Mouse (Mus musculus) kidney, postnatal 0 days (tissue): ENCODE results near the gene Bcl2l12. TPM values are rescaled to one million over a fixed set of nuclear protein-coding genes. Genes with fewer than 3 reads are reported as not detected.

Experiments used
- ATAC-seq: fragments of 200-750 bp; cut with Nextera tagmentation; replicated peaks from 2 replicates; pipeline ENCODE4 v1.8.0; 2017; ENCODE audit warnings: low read depth, moderate number of reproducible peaks, moderate TSS enrichment, moderate library complexity; ENCODE audit not compliant: low FRiP score
- DNase-seq: peaks from one replicate; pipeline ENCODE4 v3.0.0-alpha.2; 2016; ENCODE audit warnings: low spot score
- H3K27ac ChIP-seq: fragments of 300-500 bp; sonication (generic); 2 replicates; pipeline ENCODE4 v1.5.1; 2014; ENCODE audit warnings: mild to moderate bottlenecking
- H3K27me3 ChIP-seq: fragments of 300-500 bp; sonication (generic); 2 replicates; pipeline ENCODE4 v1.6.1; 2014; ENCODE audit warnings: low read length, mixed read lengths; ENCODE audit not compliant: insufficient read depth
- H3K36me3 ChIP-seq: fragments of 300-500 bp; sonication (generic); 2 replicates; pipeline ENCODE4 v1.6.1; 2014; ENCODE audit warnings: low read length, mixed read lengths; ENCODE audit not compliant: insufficient read depth
- H3K4me1 ChIP-seq: fragments of 300-500 bp; sonication (generic); replicated peaks from 2 replicates; pipeline ENCODE4 v1.6.1; 2014; ENCODE audit warnings: antibody characterized with exemption, low read length, mixed read lengths; ENCODE audit not compliant: insufficient read depth
- H3K4me2 ChIP-seq: fragments of 300-500 bp; sonication (generic); 2 replicates; pipeline ENCODE4 v1.6.1; 2014; ENCODE audit warnings: mild to moderate bottlenecking, low read length, moderate library complexity, mixed read lengths
- H3K4me3 ChIP-seq: fragments of 300-500 bp; sonication (generic); replicated peaks from 2 replicates; pipeline ENCODE4 v1.5.1; 2014; ENCODE audit warnings: low read depth, low read length
- H3K9ac ChIP-seq: fragments of 300-500 bp; sonication (generic); 2 replicates; pipeline ENCODE4 v1.6.1; 2014; ENCODE audit warnings: low read depth, low read length
- H3K9me3 ChIP-seq: fragments of 300-500 bp; sonication (generic); replicated peaks from 2 replicates; pipeline ENCODE4 v1.6.1; 2016; ENCODE audit warnings: low read length, inconsistent platforms, mixed read lengths
- CTCF ChIP-seq: IDR thresholded peaks from 2 replicates; pipeline ENCODE4 v1.5.1; 2016; ENCODE audit warnings: antibody characterized with exemption, low read depth, mild to moderate bottlenecking, moderate library complexity
- WGBS: fragments of 180-500 bp; shearing (Covaris S2); extraction: QIAGEN DNeasy Blood & Tissue Kit; methylation state at CpG from one replicate; pipeline ENCODE4 v1.1.7; 2014; 5-methylcytosine and 5-hydroxymethylcytosine counted together
- polyA plus RNA-seq: library from polyadenylated mRNA; unstranded; fragments of >200 nt; fragmentation: Nextera tagmentation; extraction: Ambion mirVana; gene quantifications from 2 replicates; pipeline ENCODE4 v1.2.1, GENCODE M21; 2015

The Bcl2l12 gene
- 42.8 and 43.4 TPM in 2 replicates for polyA plus RNA-seq

DNA sequence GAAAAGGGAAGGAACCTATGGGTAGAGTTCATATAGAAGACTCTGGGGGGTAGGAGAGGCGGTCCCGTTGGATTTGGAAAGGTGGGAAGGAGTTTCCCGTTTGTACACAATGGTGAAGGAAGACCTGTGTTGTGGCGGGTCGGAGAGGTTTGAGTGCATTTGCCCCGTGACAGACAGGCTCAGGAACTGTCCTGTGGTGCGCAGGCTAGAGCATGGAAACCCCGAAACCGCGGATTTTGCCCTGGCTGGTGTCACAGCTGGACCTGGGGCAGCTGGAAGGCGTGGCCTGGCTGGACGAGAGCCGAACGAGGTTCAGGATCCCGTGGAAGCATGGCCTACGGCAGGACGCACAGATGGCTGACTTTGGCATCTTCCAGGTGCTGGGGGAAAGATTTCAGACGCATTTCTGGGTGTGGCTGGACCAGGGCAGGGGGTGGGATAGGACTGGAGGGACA is at the start of gene Bcl2l12:
TSS of gene Bcl2l12 (minus strand) at position 212 of the 455 bp plus-strand sequence.
- H3K27ac ChIP-seq: peak within 1 kb of the TSS; percentile 90
- H3K4me2 ChIP-seq: peak within 1 kb of the TSS; percentile 87
- no peak for TF ChIP-seq CTCF
- peaks cover 15% of the 10 kb centered on the region for H3K4me1 ChIP-seq
- peaks cover 37% of the 10 kb centered on the region for H3K36me3 ChIP-seq
- ATAC-seq (0 out of 2 replicates have a peak, but pooled peaks have one; percentile 15), DNase-seq (peak; percentile 53)
- WGBS: under 1% methylated on average over 18 of the region's 18 CpGs
- H3K27me3 ChIP-seq: no peaks in the 10 kb centered on the region
- no peaks in the 10 kb centered on the region for H3K9me3 ChIP-seq
- peak within 1 kb of the TSS; percentile 68 for H3K4me3 ChIP-seq
- peak within 1 kb of the TSS; percentile 77 for H3K9ac ChIP-seq

DNA sequence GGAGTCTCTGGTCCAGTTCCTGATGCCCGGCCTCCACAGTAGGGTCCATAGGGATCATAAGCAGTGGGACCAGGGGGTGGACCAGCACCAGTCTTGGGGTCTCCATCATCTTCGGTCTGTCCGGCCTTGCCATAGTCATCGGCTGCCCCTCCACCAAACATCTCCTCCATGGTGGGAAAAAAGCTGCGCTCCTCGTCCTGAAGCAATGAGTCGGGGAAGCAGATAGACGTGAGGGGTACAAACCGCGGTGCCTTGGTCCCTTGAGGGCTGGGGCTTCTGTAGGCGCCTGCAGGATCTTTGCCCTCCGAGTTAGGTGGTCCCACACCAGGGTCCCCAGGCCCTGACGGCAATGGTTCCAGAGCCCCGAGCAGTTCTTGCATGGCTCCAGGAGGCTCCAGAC is 49.0 kb upstream of the Bcl2l12 start:
- TF ChIP-seq CTCF: no peak
- WGBS: 95% methylated on average over 14 of the region's 14 CpGs
- H3K27ac ChIP-seq: no peak overlapping the region
- H3K9ac ChIP-seq: no peak overlapping the region
- H3K4me3 ChIP-seq: no peak overlapping the region
- peaks cover 58% of the 10 kb centered on the region for H3K36me3 ChIP-seq
- DNase-seq (no peak), ATAC-seq (no peak)
- no peaks in the 10 kb centered on the region for H3K9me3 ChIP-seq
- H3K27me3 ChIP-seq: no peaks in the 10 kb centered on the region
- 0 out of 2 replicates have a peak, but pooled peaks cover 6% of the 10 kb centered on the region for H3K4me1 ChIP-seq
- H3K4me2 ChIP-seq: no peak overlapping the region

DNA sequence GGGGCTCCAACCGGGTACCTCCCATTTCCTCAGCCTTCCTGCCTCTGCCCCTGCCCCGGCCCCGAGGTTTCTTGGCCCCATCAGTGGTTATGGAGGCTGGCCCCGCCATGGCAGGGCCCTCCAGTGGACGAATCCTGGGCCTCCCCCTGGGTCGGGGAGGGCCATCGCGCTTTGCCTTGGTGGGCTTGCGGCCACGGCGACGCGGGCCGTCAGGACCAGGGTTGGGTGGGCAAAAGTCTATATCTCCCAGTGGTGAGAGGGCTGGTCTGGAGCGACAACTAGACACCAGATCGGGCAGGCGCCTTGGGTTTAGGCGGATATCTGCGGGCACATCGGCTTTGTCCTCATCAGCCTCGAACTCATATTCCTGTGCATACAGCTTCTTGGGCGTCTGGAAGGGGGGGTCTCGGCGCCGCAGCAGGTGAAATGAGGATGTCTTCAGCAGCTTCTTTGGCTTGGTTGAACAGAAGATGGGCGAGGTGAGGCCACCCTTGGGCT is 48.4 kb upstream of the Bcl2l12 start:
- ATAC-seq: no peak

DNA sequence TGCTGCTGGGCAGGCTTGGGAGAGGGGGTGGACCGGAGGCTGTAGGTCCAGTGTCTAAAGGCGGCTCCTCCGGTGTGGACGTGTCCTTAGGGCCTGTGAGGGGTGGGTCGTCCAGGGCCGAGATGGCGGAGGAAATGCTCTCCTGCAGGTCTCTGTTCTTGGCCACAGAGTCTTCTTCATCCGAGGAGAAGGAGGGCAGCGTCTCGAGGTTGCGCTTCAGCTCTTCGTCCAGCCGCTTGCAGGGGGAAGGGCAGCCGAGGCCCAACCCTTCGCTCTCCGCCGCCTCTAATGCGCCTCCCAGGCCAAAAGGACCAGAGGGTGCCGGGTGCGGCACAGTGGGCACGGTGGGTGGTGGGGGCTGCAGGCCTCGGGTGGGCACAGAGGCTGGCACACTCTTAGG is 47.2 kb upstream of the Bcl2l12 start:
- H3K27me3 ChIP-seq: no peaks in the 10 kb centered on the region
- H3K36me3 ChIP-seq: peaks cover 73% of the 10 kb centered on the region
- no peak overlapping the region for H3K4me3 ChIP-seq
- H3K4me2 ChIP-seq: no peak overlapping the region
- no peak overlapping the region for H3K9ac ChIP-seq
- H3K4me1 ChIP-seq: no peaks in the 10 kb centered on the region
- WGBS: 89% methylated on average over 22 of the region's 22 CpGs
- ATAC-seq (no peak), DNase-seq (no peak)
- no peak overlapping the region for H3K27ac ChIP-seq
- H3K9me3 ChIP-seq: no peaks in the 10 kb centered on the region
- TF ChIP-seq CTCF: no peak

More for the DNA sequence above, 48.4 kb upstream of the Bcl2l12 start:
- Histone ChIP-seq H3K27me3 (no peaks in the 10 kb centered on the region), H3K9me3 (no peaks in the 10 kb centered on the region), H3K27ac (no peak overlapping the region), H3K4me2 (no peak overlapping the region), H3K36me3 (peaks cover 63% of the 10 kb centered on the region), H3K9ac (no peak overlapping the region), H3K4me3 (no peak overlapping the region), H3K4me1 (0 out of 2 replicates have a peak, but pooled peaks cover 6% of the 10 kb centered on the region)
- 94% methylated on average over 26 of the region's 26 CpGs for WGBS
- DNase-seq: no peak
- no peak for TF ChIP-seq CTCF

DNA sequence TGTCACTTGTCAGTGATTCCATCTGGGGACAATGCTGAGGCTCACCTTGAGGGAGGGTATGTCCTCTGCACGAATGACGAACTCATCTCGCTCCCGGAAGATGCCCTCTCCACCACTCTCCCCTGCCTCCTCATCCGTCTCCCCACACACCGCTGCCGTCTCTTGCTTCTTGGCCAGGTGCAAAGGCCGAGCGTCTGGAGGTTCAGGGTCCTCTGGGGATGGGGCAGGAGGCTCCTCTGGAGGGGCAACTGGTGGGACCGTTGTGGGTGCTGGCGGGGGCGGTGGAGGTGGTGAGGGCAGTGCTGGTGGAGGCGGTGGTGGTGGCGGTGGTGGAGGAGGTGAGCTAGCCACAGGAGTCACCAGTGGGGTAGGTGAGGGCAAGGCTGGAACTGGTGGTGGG is 44.8 kb upstream of the Bcl2l12 start:
- no peak for ATAC-seq
- Histone ChIP-seq H3K27ac (no peak overlapping the region), H3K4me1 (no peaks in the 10 kb centered on the region), H3K4me3 (no peak overlapping the region), H3K9me3 (no peaks in the 10 kb centered on the region), H3K36me3 (peaks cover 76% of the 10 kb centered on the region), H3K4me2 (no peak overlapping the region), H3K9ac (no peak overlapping the region), H3K27me3 (no peaks in the 10 kb centered on the region)
- 89% methylated on average over 13 of the region's 14 CpGs for WGBS
- no peak for TF ChIP-seq CTCF
- no peak for DNase-seq

DNA sequence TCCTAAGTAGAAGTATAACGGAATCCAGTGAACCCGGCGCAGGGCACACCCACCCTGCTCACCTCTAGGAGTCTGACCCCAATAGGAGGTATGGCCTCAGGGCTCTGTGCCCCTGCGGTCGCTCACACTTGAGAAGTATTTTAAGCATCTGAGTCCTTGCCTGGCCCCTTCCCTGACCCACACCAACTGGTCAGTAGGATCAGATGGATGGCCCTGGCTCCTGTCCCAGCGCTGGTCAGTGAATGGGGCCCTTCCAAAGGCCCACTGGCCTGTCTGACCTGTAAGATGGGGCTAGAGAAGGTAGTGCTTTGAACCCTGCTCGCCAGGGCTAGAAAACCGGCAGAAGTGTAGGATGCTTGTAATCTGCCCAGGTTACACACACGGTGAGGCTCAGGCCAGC is 42.3 kb upstream of the Bcl2l12 start:
- Histone ChIP-seq H3K9me3 (no peaks in the 10 kb centered on the region), H3K36me3 (peaks cover 73% of the 10 kb centered on the region), H3K9ac (no peak overlapping the region), H3K27me3 (no peaks in the 10 kb centered on the region), H3K4me1 (no peaks in the 10 kb centered on the region), H3K27ac (no peak overlapping the region), H3K4me3 (no peak overlapping the region), H3K4me2 (no peak overlapping the region)
- no peak for TF ChIP-seq CTCF
- DNase-seq (no peak), ATAC-seq (no peak)
- 95% methylated on average over 9 of the region's 9 CpGs for WGBS

DNA sequence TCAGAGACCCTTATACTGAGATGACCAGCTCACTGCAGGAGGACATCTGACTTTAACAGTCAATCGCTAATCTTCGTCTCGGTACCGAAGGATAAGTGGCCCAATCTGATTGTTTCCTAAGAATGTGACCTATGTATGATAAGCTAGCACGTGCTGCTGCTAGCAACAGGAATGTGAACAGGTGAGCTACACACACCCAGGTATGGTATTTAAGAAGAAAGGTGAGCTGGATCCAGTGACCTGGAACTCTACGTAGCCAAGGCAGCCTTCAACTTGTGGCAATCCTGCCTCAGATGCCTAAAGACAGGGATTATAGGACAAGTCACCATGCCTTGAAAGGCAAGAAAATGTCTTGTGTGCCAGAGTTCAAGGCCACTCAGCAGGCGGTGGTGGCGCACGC is 39.9 kb upstream of the Bcl2l12 start:
- ATAC-seq: no peak
- Histone ChIP-seq H3K4me1 (no peaks in the 10 kb centered on the region), H3K9ac (no peak overlapping the region), H3K36me3 (peaks cover 84% of the 10 kb centered on the region), H3K4me2 (no peak overlapping the region), H3K4me3 (no peak overlapping the region), H3K27ac (no peak overlapping the region), H3K9me3 (no peaks in the 10 kb centered on the region), H3K27me3 (no peaks in the 10 kb centered on the region)
- 94% methylated on average over 9 of the region's 9 CpGs for WGBS
- no peak for TF ChIP-seq CTCF
- no peak for DNase-seq
